Mouse (Mus musculus) liver, adult 2 months (tissue): ENCODE data around the gene Sipa1l1.
A peak's percentile ranks its signal among the peaks of the same experiment; 100 is the strongest.

Experiments used
- CTCF ChIP-seq: fragments of 200-500 bp; IDR thresholded peaks from 2 replicates; pipeline ENCODE4 v1.5.1; 2011; ENCODE audit warnings: low read depth, low read length, control low read depth
- POLR2A ChIP-seq: fragments of 200-500 bp; IDR thresholded peaks from 2 replicates; pipeline ENCODE4 v1.6.1; 2011; ENCODE audit warnings: low read length, control low read depth; ENCODE audit not compliant: insufficient read depth; ENCODE audit errors: extremely low read depth

GRCm38 (mm10) chr12:82467641-82468040 lies 298.5 kb downstream of the Sipa1l1 start:
- peak; percentile 40; the same call in 1 of the 2 replicates for TF ChIP-seq CTCF
- TF ChIP-seq POLR2A, result no peak
